Mouse (Mus musculus) mouse embryonic stem cell (cell line): ENCODE data around the gene Pacrg.

Source experiments
- in situ Hi-C, 2 experiments: fragments of 300-500 bp; cut with MboI; formaldehyde crosslinking; loops; 1 replicate in 1 of 2; 3 replicates in 1 of 2; pipeline ENCODE4 v1.14.3; 2019 to 2020; ENCODE audit warnings: low sequenced_read_pairs in 2 of 2, low pct_unique_long_range_greater_than_20kb in 1 of 2, mixed read lengths in 1 of 2; ENCODE audit not compliant: unreplicated experiment in 1 of 2

The Pacrg gene

DNA sequence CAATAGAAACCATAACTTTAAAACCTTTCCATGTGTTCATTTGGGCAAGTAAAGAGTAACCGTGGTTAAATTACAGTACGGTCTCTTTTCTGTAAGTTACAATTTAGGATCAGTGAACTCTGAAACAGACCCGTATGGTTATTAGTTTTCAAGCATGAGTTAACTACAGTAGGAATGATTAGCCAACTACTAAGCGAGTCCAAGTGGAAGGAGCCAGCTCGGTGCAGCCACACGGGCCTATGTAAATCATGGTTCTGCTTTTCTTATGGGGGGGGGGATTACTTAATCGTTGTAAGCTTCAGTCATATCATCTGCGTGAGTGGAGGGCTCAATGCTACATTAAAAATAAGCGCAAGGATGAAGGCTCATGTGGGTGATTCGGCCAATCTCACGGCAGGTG, 204.6 kb downstream of the Pacrg start:
- in situ Hi-C loops, result no loop called here

DNA sequence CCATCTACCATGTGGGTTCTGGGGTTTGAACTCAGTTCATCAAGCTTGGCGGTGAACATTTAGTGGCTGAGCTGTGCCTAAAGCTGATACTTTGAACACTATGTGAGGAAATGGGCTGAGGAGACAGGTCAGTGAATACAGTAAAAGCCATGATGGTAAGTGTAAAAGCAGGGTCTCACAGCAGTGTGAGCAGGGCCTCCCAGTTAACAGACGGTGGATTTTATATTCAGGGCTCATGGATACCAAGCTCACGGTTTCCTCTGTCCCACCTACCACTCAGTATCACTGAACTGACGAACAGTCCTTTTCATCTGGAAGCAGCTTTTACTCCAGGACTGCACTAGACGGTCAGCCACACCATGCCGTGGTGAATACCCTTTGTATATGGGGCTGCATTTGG, 205.1 kb downstream of the Pacrg start:
- in situ Hi-C loops, result no loop called here

DNA sequence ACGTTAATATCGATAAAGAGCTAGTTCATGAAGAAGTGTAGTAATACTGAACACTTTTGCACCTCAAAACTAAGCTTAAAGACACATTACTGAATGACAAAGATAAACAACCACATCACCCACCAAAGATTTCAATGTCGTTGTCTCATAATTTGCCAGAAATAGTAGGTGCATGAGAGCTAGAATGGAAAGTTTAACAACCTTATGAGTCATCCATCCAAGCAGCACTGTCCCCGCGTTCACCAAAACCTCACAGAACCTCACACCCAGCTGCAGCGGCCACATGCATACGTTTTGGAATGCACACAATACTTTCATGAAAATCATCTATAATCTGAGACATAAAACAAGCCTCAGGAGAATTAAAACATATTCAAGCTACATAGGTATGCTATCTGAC, 206.3 kb downstream of the Pacrg start:
- in situ Hi-C loops, result no loop called here

DNA sequence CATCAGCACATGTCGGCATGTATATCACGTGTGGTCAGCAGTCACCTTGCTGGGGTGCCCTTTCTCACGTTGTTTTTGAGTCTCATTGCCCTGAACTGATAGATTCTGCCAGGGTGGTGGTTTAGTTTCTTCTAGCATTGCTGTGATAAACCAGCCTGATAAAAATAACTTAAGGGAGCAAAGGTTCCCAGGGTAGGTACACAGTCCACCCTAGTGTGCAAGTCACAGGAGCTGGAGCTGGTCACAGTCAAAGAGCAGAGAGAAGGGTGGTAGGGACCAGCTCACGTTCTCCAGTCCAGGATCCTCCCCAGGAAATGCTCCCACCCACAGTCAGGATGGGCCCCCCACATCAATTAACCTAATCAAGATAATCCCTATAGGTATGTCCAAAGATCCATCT, 211.9 kb downstream of the Pacrg start:
- in situ Hi-C loops, result no loop called here

DNA sequence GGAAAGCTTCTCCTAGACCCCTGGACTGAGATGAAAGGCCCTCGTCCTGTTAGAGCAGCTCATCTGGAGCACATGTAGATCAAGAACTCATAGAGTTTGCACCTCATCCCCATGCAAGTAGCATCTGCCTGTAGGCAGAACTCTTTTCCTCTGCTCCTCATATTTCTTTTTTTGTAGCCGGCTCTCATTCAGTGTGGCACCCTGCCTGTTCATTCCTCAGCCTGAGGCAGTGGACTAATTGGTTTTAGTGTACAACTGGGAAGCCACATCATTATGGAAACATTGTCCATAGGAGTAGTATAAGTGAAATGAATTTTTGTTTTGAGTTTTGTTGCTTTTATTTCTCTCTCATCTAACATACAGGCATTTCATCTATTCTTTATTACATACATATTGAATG, 212.6 kb downstream of the Pacrg start:
- in situ Hi-C loops, result no loop called here

DNA sequence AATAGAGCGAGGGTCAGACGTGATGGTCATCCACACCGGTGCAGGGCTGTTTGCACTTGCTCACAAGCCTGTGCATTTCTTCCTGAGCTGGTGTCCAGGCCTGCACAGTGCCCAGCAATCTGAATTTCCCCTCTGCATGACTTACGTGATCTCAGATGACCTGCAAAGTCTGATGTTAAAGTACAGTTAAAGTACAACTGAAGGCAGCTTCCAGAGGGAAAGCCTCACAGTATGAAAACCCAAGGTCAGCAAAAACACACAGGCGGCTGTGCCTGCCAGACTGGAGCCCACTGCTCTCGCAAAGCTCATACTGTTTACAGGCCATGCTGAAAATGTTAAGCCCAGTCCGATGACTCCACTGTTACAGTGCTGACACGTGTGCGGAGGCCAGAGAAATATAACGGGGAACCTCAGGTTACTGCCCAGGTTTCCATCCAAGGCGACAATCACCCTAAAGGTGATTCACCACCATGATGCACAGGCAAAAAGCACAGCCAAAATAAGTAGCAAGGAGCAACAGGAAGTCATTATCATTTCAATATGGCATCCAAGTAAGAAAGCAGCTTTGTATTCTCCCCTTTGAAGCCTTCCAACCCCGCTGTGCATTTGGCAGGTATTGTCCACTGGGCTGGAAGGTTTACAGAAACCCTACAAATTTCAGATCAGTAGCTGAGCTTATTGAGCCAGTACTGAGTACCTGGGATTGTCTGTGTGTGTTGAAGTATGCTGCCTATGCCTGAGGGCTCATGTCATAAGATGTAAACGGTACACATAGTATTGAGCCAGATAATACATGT, 213.6 kb downstream of the Pacrg start:
- in situ Hi-C loops, result no loop called here

DNA sequence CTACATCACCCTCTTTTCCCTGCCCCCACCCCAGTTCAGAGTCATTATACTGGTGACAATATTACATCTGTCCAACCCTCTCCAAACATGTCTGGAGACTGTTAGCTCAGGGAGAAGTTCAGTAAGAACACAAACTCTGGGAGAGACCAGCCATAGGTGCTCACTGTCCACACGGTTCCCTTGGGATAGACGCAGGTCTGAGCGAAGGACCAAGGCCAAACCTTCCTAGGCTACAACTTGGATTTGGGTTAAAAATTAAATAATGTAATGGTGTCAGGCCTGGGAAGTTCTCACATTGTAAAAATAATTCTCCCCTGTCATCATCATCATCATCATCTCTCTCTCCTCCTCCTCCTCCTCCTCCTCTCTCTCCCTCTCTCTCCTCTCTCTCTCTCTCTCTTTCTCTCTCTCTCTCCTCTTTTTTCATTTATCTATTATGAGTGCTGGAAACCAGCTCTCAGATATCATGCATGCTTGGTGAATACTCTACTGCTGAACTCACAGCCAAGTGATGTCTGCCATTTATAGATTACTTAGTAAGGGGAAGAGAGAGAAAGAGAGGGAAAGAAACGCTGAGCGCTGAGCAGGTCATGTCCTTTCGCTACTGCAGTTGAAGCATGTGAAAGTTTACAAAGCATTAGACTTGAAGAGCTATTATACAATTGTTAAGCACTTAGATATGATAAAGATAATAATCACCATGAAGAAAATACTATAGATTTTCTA, 215.2 kb downstream of the Pacrg start:
- in situ Hi-C loops, result no loop called here

DNA sequence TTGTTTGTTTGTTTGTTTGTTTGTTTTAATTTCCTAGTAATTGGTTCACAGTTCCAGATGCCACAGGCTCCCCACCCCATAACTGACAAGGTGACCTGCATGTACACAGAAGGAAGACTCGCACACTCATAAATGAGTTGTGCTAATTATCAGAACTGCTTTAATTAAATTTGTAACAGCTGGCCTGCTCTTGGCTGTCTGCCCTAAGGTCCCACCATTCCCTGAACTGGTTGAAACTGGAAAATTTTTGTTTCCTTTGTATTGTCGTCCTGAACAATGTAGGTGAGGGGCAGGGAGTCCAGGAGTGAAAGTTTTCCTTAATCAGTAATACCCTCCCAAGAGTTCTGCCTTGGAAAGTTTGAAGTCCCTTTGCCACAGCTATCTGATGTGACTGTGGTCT, 219.5 kb downstream of the Pacrg start:
- in situ Hi-C loops, result no loop called here

DNA sequence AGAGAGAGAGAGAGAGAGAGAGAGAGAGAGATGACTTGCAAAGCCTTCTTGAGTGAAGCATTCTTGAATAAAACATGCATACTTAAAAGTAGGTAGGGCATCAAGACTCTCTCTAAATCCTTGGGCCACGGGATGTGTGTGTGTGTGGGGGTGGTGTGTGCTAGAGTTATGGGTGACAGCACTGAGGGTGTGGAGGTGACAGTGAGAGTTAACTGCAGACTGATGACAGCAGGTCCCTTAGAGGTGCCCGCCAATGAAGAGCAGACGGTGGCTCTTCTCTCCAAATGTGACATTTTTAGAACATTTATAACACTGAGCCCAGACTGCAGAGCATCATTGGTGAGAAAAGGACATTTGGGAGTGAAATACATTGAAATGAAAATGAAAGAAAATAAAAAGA, 220.2 kb downstream of the Pacrg start:
- in situ Hi-C loops, result no loop called here

DNA sequence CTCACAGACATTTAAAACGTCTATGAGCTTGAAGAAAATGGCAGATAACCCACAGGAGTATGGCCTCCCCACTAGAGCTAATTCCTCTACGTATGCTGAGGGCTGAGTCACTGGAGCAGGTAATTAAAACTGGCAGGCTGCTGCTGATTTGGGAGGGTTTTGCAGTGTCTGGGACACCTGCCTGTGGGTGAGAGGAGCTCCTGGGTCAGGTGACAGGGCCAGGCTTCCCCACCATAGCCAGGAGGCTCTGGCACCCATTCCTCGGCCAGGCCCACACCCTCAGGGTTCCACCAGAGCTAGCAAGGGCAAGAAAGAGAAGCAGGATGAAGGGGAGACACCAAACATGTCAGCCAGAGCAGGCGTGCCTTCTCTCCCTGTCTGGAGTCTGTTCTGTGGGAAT, 222.5 kb downstream of the Pacrg start:
- in situ Hi-C loops, result no loop called here

DNA sequence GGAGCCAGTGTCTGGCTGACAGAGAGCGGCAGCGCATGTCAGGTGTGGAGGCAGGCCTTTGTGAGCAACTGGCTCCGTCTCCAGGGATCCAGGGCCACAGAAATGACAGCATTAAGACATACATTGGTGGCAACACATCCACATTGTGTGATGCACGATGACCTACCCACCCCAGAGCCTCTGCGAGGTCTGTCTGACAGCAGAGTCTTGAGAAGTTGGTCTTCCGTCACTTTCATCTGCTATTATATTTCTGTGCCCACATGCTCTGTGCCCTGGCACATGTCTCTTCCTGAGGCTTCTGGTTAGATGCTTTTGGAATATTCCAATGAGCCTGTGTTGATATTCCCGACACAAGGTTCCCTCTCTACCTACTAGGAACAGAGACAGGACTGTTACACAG, 224.5 kb downstream of the Pacrg start:
- in situ Hi-C loops, result no loop called here

DNA sequence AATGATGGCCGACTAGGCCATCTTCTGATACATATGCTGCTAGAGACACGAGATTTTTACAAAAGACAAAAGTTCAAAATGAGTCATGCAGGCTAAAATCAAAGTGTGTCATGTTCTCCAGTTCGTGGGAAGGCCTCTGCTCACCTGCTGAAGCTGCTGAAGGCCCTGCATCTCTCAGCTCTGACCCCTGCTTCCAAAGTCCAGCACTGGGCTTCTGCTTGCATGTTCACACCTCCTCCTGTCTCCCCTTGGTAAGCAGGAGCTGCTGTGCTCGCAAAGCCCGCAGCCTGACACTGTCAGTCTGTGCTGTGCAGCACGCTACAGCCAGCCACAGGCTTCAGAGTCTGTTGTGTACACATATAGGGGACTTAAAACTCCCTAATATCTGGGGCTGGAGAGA, 225.4 kb downstream of the Pacrg start:
- in situ Hi-C loops, result no loop called here

DNA sequence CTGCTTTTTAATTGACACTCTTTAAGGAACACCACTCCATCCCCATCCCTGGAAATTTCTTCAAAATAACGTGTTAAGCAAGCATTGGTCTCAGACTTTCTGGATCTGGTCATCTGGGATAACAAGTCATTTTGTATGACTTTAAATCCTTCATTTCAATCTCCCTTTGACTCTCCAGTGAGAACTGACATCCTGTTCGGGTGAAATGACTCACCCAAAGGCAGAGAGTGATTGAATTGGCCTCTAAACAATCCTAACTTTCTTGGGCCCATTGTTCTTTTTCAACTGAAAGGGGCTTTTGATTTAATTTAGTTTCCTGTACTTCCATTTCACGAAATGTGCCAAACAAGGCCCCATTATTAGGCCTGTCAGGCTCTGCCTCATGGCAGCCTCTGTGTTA, 228.5 kb downstream of the Pacrg start:
- in situ Hi-C loops, result no loop called here

DNA sequence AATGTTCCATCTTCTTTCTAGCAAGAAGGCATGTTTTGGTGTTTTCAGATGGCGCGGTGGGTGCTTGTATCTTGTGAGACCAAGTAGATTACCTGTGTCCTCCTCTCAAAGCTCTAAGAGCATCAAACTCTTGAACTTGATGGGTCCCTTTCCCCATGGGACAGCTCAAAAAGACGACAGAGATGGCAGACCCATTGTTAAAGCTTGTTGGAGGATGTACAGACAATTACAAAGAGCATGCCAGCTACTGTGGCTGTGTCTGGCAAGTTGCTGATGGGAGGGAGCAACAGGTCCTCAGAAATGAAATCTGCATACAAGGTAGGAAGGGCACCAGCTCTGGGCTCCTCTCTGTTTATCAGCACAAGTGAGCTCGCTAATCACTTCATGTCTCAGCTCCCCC, 232.0 kb downstream of the Pacrg start:
- in situ Hi-C loops, result no loop called here

DNA sequence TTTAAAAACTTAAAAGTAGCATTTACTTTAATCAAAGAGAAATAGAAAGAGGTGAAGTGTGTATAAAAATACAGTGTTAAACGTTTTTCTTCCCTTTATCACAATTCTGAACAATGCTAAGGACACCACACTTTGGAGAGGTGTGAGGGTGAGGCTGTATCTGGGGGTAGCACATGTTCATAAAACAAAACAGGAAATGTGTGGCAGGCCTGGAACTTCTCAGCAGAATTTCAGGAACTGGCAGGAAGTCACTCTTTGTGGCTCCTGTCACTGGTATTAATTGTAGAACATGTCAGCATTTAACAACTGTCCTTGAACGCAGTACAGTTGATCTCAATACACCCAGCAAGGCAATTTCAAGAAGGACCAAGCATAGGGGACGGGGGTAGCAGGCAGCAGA, 234.0 kb downstream of the Pacrg start:
- in situ Hi-C loops, result no loop called here

DNA sequence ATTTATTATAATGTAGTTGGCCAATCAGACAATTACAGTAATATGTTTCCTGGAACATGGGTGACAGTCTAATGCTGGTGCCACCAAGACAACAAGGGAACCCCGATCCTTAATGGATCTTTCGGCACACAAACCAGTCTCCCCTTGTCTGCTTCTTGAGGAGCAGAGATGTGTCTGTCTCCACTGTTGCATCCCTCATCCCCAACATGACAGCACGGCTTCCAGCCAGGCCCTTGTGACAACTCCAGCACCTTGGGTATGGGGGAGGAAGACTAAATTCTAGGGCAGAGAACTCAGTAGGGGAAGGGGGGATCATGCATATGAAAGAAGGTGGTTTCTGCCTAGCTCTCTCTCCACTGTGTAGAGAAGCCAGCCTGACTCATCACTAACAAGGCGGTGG, 242.4 kb downstream of the Pacrg start:
- in situ Hi-C loops, result no loop called here

DNA sequence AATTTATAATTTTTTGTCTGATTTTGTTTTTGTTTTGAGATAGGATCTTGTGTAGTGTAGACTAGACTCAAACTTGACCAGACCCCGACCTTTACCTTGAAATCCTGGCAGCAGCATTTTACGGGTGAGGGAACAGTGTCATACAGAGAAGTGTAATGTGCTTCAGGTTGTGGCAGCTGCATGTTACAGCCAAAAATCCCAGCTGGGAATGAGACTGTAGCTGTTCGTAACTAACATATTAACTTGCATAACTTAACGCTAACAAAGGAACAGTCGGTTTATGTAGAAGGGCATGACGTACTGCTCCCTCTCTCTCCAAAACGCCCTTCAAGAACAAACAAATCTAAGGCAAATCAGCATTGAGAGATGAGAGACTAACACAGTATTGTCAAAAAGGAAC, 250.5 kb downstream of the Pacrg start:
- in situ Hi-C loops, result no loop called here

DNA sequence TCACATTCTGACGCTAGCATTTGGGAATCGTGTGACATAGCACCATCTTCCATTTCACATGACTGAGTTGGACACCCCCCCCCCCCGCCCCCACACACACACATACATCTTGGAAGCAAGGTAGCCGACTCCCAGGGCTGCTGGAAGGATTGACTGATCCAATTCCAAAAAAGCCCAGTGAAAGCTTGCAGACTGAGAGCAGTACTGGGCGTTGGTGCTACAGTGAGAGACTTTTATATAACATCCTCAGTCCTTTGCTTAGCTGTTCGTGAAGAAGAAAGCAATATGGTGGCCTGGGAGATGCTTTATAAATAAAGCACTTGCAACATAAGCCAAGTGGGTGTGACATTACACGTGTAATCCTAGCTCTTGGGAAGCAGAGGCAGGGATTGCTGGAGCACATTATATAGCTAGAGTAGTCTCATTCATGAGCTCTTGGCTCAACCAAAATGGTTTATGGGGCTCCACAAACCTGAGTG, 251.2 kb downstream of the Pacrg start:
- in situ Hi-C loops, result no loop called here

DNA sequence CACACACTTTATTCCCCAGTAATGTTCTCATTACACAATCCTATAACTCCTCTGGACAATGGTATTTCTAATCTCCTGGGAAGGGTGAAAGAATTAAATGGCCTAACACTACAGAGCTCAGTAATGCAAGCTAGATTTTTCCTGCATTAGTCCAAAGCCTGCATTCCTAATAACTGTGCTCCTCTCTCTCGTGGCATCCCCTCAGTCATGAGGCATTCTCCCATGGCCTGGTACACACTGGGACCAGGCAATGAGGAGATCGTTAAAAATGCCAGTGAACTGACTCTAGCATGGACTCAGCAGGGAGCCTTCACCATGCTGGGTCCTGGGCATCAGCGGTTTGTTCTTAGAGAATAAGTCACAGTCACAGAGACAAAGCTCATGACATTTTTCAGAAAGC, 256.8 kb downstream of the Pacrg start:
- in situ Hi-C loops, result no loop called here

DNA sequence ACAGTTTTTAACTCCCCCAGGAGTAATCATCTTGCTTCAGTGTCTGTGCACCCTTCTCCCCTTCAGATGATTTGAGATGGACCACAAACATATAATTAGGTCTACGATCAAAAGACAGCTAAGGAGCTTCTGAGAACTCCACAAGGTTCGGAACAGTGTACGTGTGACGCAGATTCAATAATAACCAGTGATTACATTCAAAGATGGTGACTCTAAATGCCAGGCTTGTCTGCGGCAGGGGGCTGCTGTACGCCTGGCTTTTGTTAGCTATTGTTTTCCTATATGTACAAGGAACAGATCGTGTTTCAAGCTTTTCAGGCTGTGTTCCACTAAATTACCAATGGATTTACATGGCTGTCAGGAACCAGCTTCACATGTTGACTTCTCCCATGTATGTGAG, 264.8 kb downstream of the Pacrg start:
- in situ Hi-C loops, result no loop called here
